Mouse (Mus musculus) MEL-GATA-1-ER (cell line): ENCODE results near the gene Krt82.
"Not testable (repeated sequence)": the region's sequence is repeated elsewhere in the genome, so short reads cannot be mapped to it uniquely, and the experiment has no call there.

Experiments
- DNase-seq: peaks from one replicate; pipeline ENCODE4 v3.0.0-alpha.2; 2012; ENCODE audit warnings: low read depth; ENCODE audit errors: extremely low read depth

The Krt82 gene

GRCm38 (mm10) chr15:101519792-101520191, 30.7 kb downstream of the Krt82 start:
- DNase-seq = peak; percentile 21

GRCm38 (mm10) chr15:101517161-101517560, 33.3 kb downstream of the Krt82 start, which contains the start of gene Gm49425:
Gene Gm49425, minus strand, starts transcription at chr15:101517261.
- not testable (repeated sequence) for DNase-seq

GRCm38 (mm10) chr15:101508247-101508646, 42.2 kb downstream of the Krt82 start:
- DNase-seq = no peak

- DNase-seq = no peak
Measured at GRCm38 (mm10) chr15:101506896-101507758, 43.3 kb downstream of the Krt82 start.

GRCm38 (mm10) chr15:101497181-101497580, 53.3 kb downstream of the Krt82 start:
- DNase-seq = peak; percentile 4

- DNase-seq = no peak
Measured at GRCm38 (mm10) chr15:101495266-101495665, 55.2 kb downstream of the Krt82 start.

- no peak for DNase-seq
Measured at GRCm38 (mm10) chr15:101494203-101494602, 56.3 kb downstream of the Krt82 start.

- DNase-seq = no peak
Measured at GRCm38 (mm10) chr15:101493713-101494112, 56.8 kb downstream of the Krt82 start.

GRCm38 (mm10) chr15:101492718-101493117, 57.7 kb downstream of the Krt82 start:
- DNase-seq = no peak

GRCm38 (mm10) chr15:101491431-101491830, 59.0 kb downstream of the Krt82 start, which contains the start of gene Krt83:
Gene Krt83, minus strand, starts transcription at chr15:101491512.
- DNase-seq = no peak
